Mouse (Mus musculus) limb, embryonic 13.5 days (tissue): ENCODE measurements around the gene Nfib. TPM values are rescaled to one million over a fixed set of nuclear protein-coding genes. Genes with fewer than 3 reads are reported as not detected.
A peak's percentile ranks its signal among the peaks of the same experiment; 100 is the strongest.

Experiments used
- ATAC-seq: fragments of 200-750 bp; cut with Nextera tagmentation; 2 replicates; pipeline ENCODE4 v1.8.0; 2017; ENCODE audit warnings: low read depth, moderate number of reproducible peaks, moderate TSS enrichment; ENCODE audit not compliant: low FRiP score
- H3K27ac ChIP-seq: fragments of 300-500 bp; sonication (generic); 2 replicates; pipeline ENCODE4 v1.5.1; 2015; ENCODE audit warnings: inconsistent platforms, mild to moderate bottlenecking, moderate library complexity
- H3K27me3 ChIP-seq: fragments of 300-500 bp; sonication (generic); 2 replicates; pipeline ENCODE4 v1.6.1; 2015; ENCODE audit warnings: mild to moderate bottlenecking, inconsistent platforms
- H3K36me3 ChIP-seq: fragments of 300-500 bp; sonication (generic); 2 replicates; pipeline ENCODE4 v1.6.1; 2015; ENCODE audit warnings: inconsistent platforms, mild to moderate bottlenecking, moderate library complexity
- H3K4me1 ChIP-seq: fragments of 300-500 bp; sonication (generic); 2 replicates; pipeline ENCODE4 v1.6.1; 2015; ENCODE audit warnings: inconsistent platforms
- H3K4me2 ChIP-seq: fragments of 300-500 bp; sonication (generic); replicated peaks from 2 replicates; pipeline ENCODE4 v1.6.1; 2015; ENCODE audit warnings: inconsistent platforms, mild to moderate bottlenecking, moderate library complexity
- H3K4me3 ChIP-seq: fragments of 300-500 bp; sonication (generic); 2 replicates; pipeline ENCODE4 v1.5.1; 2015; ENCODE audit warnings: moderate library complexity, mild to moderate bottlenecking, inconsistent platforms
- H3K9ac ChIP-seq: fragments of 300-500 bp; sonication (generic); 2 replicates; pipeline ENCODE4 v1.6.1; 2015; ENCODE audit warnings: mild to moderate bottlenecking, inconsistent platforms
- H3K9me3 ChIP-seq: fragments of 300-500 bp; sonication (generic); 2 replicates; pipeline ENCODE4 v1.6.1; 2016; ENCODE audit warnings: inconsistent platforms
- WGBS: fragments of 180-500 bp; shearing (Covaris S2); methylation state at CpG from one replicate; pipeline ENCODE4 v1.1.7; 2015; 5-methylcytosine and 5-hydroxymethylcytosine counted together
- polyA plus RNA-seq: library from polyadenylated mRNA; unstranded; fragments of >200 nt; fragmentation: Nextera tagmentation; extraction: Ambion mirVana; gene quantifications from 2 replicates; pipeline ENCODE4 v1.2.1, GENCODE M21; 2015

The Nfib gene
- polyA plus RNA-seq, 1 experiment from 2014 or later, result 121 TPM

GRCm38 (mm10) chr4:82497671-82498631 lies 207.6 kb downstream of the Nfib start:
- H3K4me3 ChIP-seq, result no peak overlapping the region
- H3K27me3 ChIP-seq, result no peaks in the 10 kb centered on the region
- peaks cover 36% of the 10 kb centered on the region for H3K36me3 ChIP-seq
- no peak overlapping the region for H3K9ac ChIP-seq
- WGBS, result 84% methylated on average over 26 of the region's 26 CpGs
- 0 out of 2 replicates have a peak overlapping the region, but pooled peaks have one; percentile 32 for H3K4me2 ChIP-seq
- no peak; the same call in 1 of the 2 replicates for ATAC-seq
- H3K9me3 ChIP-seq, result no peaks in the 10 kb centered on the region
- H3K4me1 ChIP-seq, result peaks cover 75% of the 10 kb centered on the region
- H3K27ac ChIP-seq, result no peak overlapping the region

- peaks cover 80% of the 10 kb centered on the region for H3K4me1 ChIP-seq
- 73% methylated on average over 8 of the region's 8 CpGs for WGBS
Measured at GRCm38 (mm10) chr4:82497141-82497566, 208.4 kb downstream of the Nfib start.

DNA sequence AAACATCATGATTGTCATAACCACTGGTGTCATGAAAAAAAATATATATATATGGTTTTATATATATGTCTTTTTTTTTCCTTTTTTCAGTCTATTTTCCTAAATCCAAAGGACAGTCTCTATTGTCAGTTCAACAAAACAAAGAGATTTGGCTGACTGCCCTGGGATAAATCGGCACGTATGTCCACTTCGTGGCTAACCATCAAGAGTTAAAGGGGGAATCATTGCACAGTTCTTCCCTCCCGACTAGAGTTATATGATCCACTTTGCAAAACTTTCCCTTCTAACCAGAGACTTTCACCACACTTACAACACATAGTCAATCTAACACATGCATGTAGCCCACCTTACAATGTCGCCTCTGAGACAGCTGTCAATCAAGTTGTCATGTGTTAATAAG lies 209.2 kb downstream of the Nfib start:
- H3K9ac ChIP-seq, result no peak overlapping the region
- H3K4me2 ChIP-seq, result no peak overlapping the region
- H3K9me3 ChIP-seq, result no peaks in the 10 kb centered on the region
- H3K27ac ChIP-seq, result no peak overlapping the region
- no peaks in the 10 kb centered on the region for H3K27me3 ChIP-seq
- peaks cover 46% of the 10 kb centered on the region for H3K36me3 ChIP-seq
- WGBS, result 82% methylated on average over 5 of the region's 5 CpGs
- ATAC-seq, result no peak
- H3K4me1 ChIP-seq, result peaks cover 85% of the 10 kb centered on the region
- no peak overlapping the region for H3K4me3 ChIP-seq

More at GRCm38 (mm10) chr4:82497141-82497566, 208.4 kb downstream of the Nfib start:
- no peak overlapping the region for H3K27ac ChIP-seq
- H3K4me3 ChIP-seq, result no peak overlapping the region
- H3K36me3 ChIP-seq, result peaks cover 43% of the 10 kb centered on the region
- peak overlapping the region; percentile 32 for H3K4me2 ChIP-seq
- H3K27me3 ChIP-seq, result no peaks in the 10 kb centered on the region
- ATAC-seq, result no peak
- no peaks in the 10 kb centered on the region for H3K9me3 ChIP-seq
- no peak overlapping the region for H3K9ac ChIP-seq

DNA sequence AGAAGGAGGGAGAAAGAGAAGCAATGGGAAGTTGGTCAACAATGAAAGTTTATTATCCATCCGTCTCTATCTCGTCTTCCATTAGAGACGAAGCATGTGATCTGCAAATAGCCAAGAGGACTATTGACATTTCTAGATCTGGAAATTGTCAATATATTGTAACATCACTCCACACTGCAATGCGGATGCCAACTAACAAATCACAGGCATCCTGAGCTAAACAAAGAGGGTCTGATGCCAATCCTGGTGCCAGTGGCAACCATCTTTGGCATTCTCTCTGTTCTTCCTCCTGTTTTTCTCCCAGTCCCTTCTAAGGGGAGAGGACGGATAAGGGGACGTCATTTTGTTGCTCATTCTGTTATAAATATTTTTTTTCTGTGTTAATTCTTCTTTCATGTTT lies 209.9 kb downstream of the Nfib start:
- ATAC-seq, result no peak
- WGBS, result 91% methylated on average over 6 of the region's 6 CpGs
- Histone ChIP-seq H3K4me1 (peaks cover 85% of the 10 kb centered on the region), H3K4me2 (0 out of 2 replicates have a peak overlapping the region, but pooled peaks have one; percentile 5), H3K27me3 (no peaks in the 10 kb centered on the region), H3K4me3 (no peak overlapping the region), H3K9ac (no peak overlapping the region), H3K36me3 (peaks cover 46% of the 10 kb centered on the region), H3K9me3 (no peaks in the 10 kb centered on the region), H3K27ac (no peak overlapping the region)

DNA sequence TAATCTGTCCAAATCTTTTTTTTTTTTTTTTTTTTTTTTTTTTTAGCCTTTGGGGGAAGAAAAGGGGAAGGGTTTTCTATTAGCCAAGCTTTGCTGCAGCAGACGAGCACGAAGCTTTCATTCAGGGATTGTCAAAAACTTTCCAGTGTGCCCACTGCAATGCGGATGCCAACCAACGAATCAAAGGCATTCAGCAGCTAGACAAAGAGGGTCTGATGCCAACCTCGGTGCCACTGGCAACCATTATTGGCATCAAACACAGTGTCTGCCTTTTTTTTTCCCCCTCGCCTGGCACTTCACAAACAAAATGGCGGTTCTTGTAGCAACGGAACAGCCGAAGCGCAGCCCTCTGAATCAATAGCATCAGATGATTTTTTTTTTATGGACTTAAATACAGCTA lies 210.7 kb downstream of the Nfib start:
- no peak for ATAC-seq
- H3K4me1 ChIP-seq, result peaks cover 83% of the 10 kb centered on the region
- peaks cover 46% of the 10 kb centered on the region for H3K36me3 ChIP-seq
- WGBS, result 94% methylated on average over 10 of the region's 10 CpGs
- H3K4me3 ChIP-seq, result no peak overlapping the region
- H3K27me3 ChIP-seq, result no peaks in the 10 kb centered on the region
- no peaks in the 10 kb centered on the region for H3K9me3 ChIP-seq
- no peak overlapping the region for H3K9ac ChIP-seq
- H3K4me2 ChIP-seq, result no peak overlapping the region
- H3K27ac ChIP-seq, result no peak overlapping the region

DNA sequence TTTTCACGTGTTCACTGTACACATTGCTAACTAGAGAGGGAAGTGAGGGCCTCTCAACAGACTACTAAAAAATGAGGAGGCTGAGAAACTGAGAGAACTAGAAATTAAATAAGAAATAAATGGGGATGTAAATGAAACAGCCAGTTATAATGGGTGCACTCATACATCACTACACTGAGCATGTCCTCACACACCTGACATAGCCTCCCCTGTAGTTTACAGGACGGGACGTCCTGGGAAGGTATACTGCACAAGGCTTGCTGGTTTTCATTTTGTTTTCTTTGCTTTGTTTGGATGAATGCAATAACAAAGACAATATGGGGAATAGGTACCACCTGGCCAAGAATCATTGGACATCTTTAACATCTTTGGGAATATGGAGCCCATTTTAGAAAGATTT lies 211.1 kb downstream of the Nfib start:
- Histone ChIP-seq H3K4me1 (peaks cover 83% of the 10 kb centered on the region), H3K4me2 (no peak overlapping the region), H3K4me3 (no peak overlapping the region), H3K27me3 (no peaks in the 10 kb centered on the region), H3K9ac (no peak overlapping the region), H3K9me3 (no peaks in the 10 kb centered on the region), H3K27ac (no peak overlapping the region), H3K36me3 (peaks cover 46% of the 10 kb centered on the region)
- no peak for ATAC-seq
- 60% methylated on average over 3 of the region's 3 CpGs for WGBS

GRCm38 (mm10) chr4:82493865-82494264 lies 211.7 kb downstream of the Nfib start:
- Histone ChIP-seq H3K36me3 (peaks cover 43% of the 10 kb centered on the region), H3K27me3 (no peaks in the 10 kb centered on the region), H3K27ac (no peak overlapping the region), H3K9me3 (no peaks in the 10 kb centered on the region), H3K4me3 (no peak overlapping the region), H3K4me1 (peaks cover 78% of the 10 kb centered on the region), H3K9ac (no peak overlapping the region), H3K4me2 (no peak overlapping the region; the same call in 1 of the 2 replicates)
- 57% methylated on average over 1 of the region's 1 CpGs for WGBS
- no peak for ATAC-seq

GRCm38 (mm10) chr4:82493363-82493762 lies 212.2 kb downstream of the Nfib start:
- WGBS, result 77% methylated on average over 7 of the region's 7 CpGs
- no peak overlapping the region for H3K27ac ChIP-seq
- H3K4me3 ChIP-seq, result no peak overlapping the region
- ATAC-seq, result no peak
- H3K9me3 ChIP-seq, result no peaks in the 10 kb centered on the region
- H3K27me3 ChIP-seq, result no peaks in the 10 kb centered on the region
- H3K36me3 ChIP-seq, result peaks cover 43% of the 10 kb centered on the region
- H3K4me1 ChIP-seq, result peaks cover 75% of the 10 kb centered on the region
- H3K9ac ChIP-seq, result no peak overlapping the region
- H3K4me2 ChIP-seq, result no peak overlapping the region; the same call in 1 of the 2 replicates

GRCm38 (mm10) chr4:82492737-82493136 lies 212.8 kb downstream of the Nfib start:
- Histone ChIP-seq H3K4me1 (peaks cover 69% of the 10 kb centered on the region), H3K36me3 (peaks cover 43% of the 10 kb centered on the region), H3K9me3 (no peaks in the 10 kb centered on the region), H3K9ac (no peak overlapping the region), H3K4me3 (no peak overlapping the region), H3K4me2 (no peak overlapping the region), H3K27ac (no peak overlapping the region), H3K27me3 (no peaks in the 10 kb centered on the region)
- 81% methylated on average over 2 of the region's 2 CpGs for WGBS
- no peak for ATAC-seq

DNA sequence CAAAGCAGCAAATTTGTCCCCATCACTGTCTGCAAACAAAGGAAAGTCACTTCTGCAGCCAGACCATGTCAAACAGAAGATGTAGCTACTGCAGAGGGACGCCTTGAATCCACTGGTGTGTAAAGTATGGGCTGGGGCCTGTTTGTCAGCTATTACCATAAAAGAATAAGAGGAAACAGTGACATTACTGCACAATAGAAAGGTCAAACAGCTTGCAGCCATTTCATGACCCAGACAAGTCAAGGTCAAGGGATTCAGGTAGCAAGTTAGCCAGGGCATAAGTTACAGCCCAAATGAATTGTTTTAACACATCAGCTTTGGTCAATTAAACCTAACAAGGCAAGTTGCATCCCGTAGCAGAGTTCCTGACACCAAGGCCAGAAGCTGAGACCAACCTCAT lies 215.6 kb downstream of the Nfib start:
- Histone ChIP-seq H3K36me3 (peaks cover 37% of the 10 kb centered on the region), H3K9me3 (no peaks in the 10 kb centered on the region), H3K9ac (no peak overlapping the region), H3K27me3 (no peaks in the 10 kb centered on the region), H3K4me1 (peaks cover 57% of the 10 kb centered on the region), H3K4me3 (no peak overlapping the region), H3K27ac (no peak overlapping the region), H3K4me2 (peak overlapping the region; percentile 28)
- no peak for ATAC-seq
- 23% methylated on average over 2 of the region's 2 CpGs for WGBS

DNA sequence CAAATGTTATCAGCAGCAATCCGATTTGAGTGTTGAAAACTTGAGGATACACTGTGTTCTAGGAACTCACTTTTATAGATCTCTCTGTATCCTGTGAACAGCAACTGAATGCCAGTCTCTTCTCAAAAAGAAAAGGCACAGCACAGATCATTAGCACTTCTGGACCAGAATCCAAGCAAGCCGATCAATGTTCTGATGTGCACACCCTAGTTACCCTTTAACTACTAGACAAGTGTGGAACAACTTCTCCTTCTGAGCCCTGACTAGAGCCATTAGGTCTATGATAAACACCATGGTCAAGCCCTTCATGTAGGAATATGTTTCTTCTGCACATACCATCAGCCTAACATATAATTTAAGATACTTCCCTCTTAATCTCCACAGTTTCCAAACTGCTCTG lies 219.6 kb downstream of the Nfib start:
- Histone ChIP-seq H3K27ac (no peak overlapping the region), H3K4me2 (no peak overlapping the region), H3K4me1 (peaks cover 41% of the 10 kb centered on the region), H3K27me3 (no peaks in the 10 kb centered on the region), H3K9ac (no peak overlapping the region), H3K36me3 (peaks cover 34% of the 10 kb centered on the region), H3K4me3 (no peak overlapping the region), H3K9me3 (no peaks in the 10 kb centered on the region)
- no peak for ATAC-seq
- WGBS, result 94% methylated on average over 2 of the region's 2 CpGs

GRCm38 (mm10) chr4:82483871-82484270 lies 221.7 kb downstream of the Nfib start:
- no peak for ATAC-seq
- 48% methylated on average over 1 of the region's 1 CpGs for WGBS

More at GRCm38 (mm10) chr4:82483871-82484270, 221.7 kb downstream of the Nfib start:
- H3K9ac ChIP-seq, result no peak overlapping the region
- no peaks in the 10 kb centered on the region; the same call in 1 of the 2 replicates for H3K9me3 ChIP-seq
- no peak overlapping the region for H3K4me3 ChIP-seq
- H3K27me3 ChIP-seq, result no peaks in the 10 kb centered on the region
- H3K36me3 ChIP-seq, result peaks cover 37% of the 10 kb centered on the region
- H3K4me1 ChIP-seq, result peaks cover 28% of the 10 kb centered on the region
- H3K4me2 ChIP-seq, result no peak overlapping the region
- H3K27ac ChIP-seq, result no peak overlapping the region
